Mouse (Mus musculus): Measurements from ENCODE around the gene Efcab11. TPM values are rescaled to one million over a fixed set of nuclear protein-coding genes. Genes with fewer than 3 reads are reported as not detected.

The Efcab11 gene
- polyA plus RNA-seq, 2 experiments: 6.4 to 8.3 TPM

- DNase-seq (ENCODE audit: low spot score) (no peak), ATAC-seq (ENCODE audit: low FRiP score, low read depth) (no peak)
- Histone ChIP-seq H3K4me1 (ENCODE audit: control insufficient read depth, insufficient read depth, low read length) (no peaks in the 10 kb centered on the region), H3K9ac (ENCODE audit: low read depth, low read length, severe bottlenecking) (no peak overlapping the region), H3K9me3 (ENCODE audit: control insufficient read depth, low read length) (no peaks in the 10 kb centered on the region), H3K27me3 (ENCODE audit: control insufficient read depth, insufficient read depth, low read length) (no peaks in the 10 kb centered on the region), H3K36me3 (ENCODE audit: control insufficient read depth, insufficient read depth, low read length) (no peaks in the 10 kb centered on the region), H3K4me2 (replicated peaks; ENCODE audit: low read depth, low read length, severe bottlenecking) (no peak overlapping the region), H3K4me3 (replicated peaks; ENCODE audit: low read length) (no peak overlapping the region), H3K27ac (replicated peaks; ENCODE audit: low read depth, low read length) (no peak overlapping the region)
- no peak for TF ChIP-seq POLR2A (IDR thresholded peaks at IDR 0.05; ENCODE audit: borderline replicate concordance, extremely low read depth, insufficient read depth, insufficient read length)
- 88% methylated on average over 3 of the region's 3 CpGs for WGBS
These were observed 114.6 kb downstream of the Efcab11 start for GRCm38 (mm10) chr12:99769626-99770025.

DNA sequence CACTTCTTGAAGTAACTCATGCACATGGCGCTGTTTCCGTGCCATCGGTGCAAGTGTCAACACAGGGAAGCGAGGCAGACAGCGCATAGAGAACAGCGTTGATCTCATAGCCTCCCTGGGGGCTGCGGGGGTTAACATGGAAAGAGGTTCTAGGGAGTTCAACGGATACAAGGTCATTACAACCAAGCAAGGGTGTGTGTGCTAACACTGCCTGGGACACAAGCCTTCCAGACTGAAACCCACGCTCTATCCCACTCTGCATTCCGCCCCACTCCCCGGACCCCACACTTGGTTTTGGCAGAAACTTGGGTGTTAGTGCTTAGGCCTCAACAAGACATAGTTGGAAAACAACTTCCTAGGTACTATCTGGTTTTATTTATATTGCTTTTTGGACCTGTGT lies 116.5 kb downstream of the Efcab11 start:
- 93% methylated on average over 11 of the region's 11 CpGs for WGBS
- no peaks in the 10 kb centered on the region for H3K9me3 ChIP-seq (ENCODE audit: control insufficient read depth, low read length)
- no peak overlapping the region for H3K4me3 ChIP-seq (replicated peaks; ENCODE audit: low read length)
- no peaks in the 10 kb centered on the region for H3K27me3 ChIP-seq (ENCODE audit: control insufficient read depth, insufficient read depth, low read length)
- no peak overlapping the region for H3K9ac ChIP-seq (ENCODE audit: low read depth, low read length, severe bottlenecking)
- H3K36me3 ChIP-seq (ENCODE audit: control insufficient read depth, insufficient read depth, low read length): no peaks in the 10 kb centered on the region
- DNase-seq (ENCODE audit: low spot score) (no peak), ATAC-seq (ENCODE audit: low FRiP score, low read depth) (no peak)
- no peak overlapping the region for H3K27ac ChIP-seq (replicated peaks; ENCODE audit: low read depth, low read length)
- no peak overlapping the region for H3K4me2 ChIP-seq (replicated peaks; ENCODE audit: low read depth, low read length, severe bottlenecking)
- no peak for TF ChIP-seq POLR2A (IDR thresholded peaks at IDR 0.05; ENCODE audit: borderline replicate concordance, extremely low read depth, insufficient read depth, insufficient read length)
- no peaks in the 10 kb centered on the region for H3K4me1 ChIP-seq (ENCODE audit: control insufficient read depth, insufficient read depth, low read length)

DNA sequence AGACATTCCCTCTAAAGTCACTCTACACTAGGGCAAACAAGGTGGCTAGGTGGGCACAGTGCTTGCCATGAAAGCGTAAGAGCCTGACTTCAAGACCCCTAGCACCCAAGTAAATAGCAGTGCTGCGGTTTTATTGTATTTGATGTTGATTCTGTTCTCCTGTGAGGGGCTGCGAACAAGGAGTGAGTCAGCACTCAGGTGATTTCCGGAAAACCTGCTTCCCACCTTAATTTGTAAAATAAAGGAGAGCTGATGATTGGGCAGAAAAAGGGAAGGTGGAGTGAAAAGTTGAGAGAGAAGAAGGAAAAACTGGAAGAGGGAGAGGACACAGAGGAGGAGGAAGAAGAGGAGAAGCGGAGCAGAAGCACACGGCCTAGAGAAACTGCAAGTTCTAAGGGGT lies 118.3 kb downstream of the Efcab11 start:
- Histone ChIP-seq H3K36me3 (ENCODE audit: control insufficient read depth, insufficient read depth, low read length) (no peaks in the 10 kb centered on the region), H3K9me3 (ENCODE audit: control insufficient read depth, low read length) (no peaks in the 10 kb centered on the region), H3K4me1 (ENCODE audit: control insufficient read depth, insufficient read depth, low read length) (no peaks in the 10 kb centered on the region), H3K9ac (ENCODE audit: low read depth, low read length, severe bottlenecking) (no peak overlapping the region), H3K4me2 (replicated peaks; ENCODE audit: low read depth, low read length, severe bottlenecking) (no peak overlapping the region), H3K4me3 (replicated peaks; ENCODE audit: low read length) (no peak overlapping the region), H3K27me3 (ENCODE audit: control insufficient read depth, insufficient read depth, low read length) (no peaks in the 10 kb centered on the region), H3K27ac (replicated peaks; ENCODE audit: low read depth, low read length) (no peak overlapping the region)
- DNase-seq (ENCODE audit: low spot score) (no peak), ATAC-seq (ENCODE audit: low FRiP score, low read depth) (no peak)
- TF ChIP-seq POLR2A (IDR thresholded peaks at IDR 0.05; ENCODE audit: borderline replicate concordance, extremely low read depth, insufficient read depth, insufficient read length): no peak
- 82% methylated on average over 6 of the region's 6 CpGs for WGBS

- no peak overlapping the region for H3K9ac ChIP-seq (ENCODE audit: low read depth, low read length, severe bottlenecking)
- no peak overlapping the region for H3K4me2 ChIP-seq (replicated peaks; ENCODE audit: low read depth, low read length, severe bottlenecking)
- WGBS: 90% methylated on average over 3 of the region's 3 CpGs
- H3K27ac ChIP-seq (replicated peaks; ENCODE audit: low read depth, low read length): no peak overlapping the region
- no peaks in the 10 kb centered on the region for H3K4me1 ChIP-seq (ENCODE audit: control insufficient read depth, insufficient read depth, low read length)
- TF ChIP-seq POLR2A (IDR thresholded peaks at IDR 0.05; ENCODE audit: borderline replicate concordance, extremely low read depth, insufficient read depth, insufficient read length): no peak
- no peak for DNase-seq (ENCODE audit: low spot score)
- H3K36me3 ChIP-seq (ENCODE audit: control insufficient read depth, insufficient read depth, low read length): no peaks in the 10 kb centered on the region
- ATAC-seq (ENCODE audit: low FRiP score, low read depth): no peak
- H3K4me3 ChIP-seq (replicated peaks; ENCODE audit: low read length): no peak overlapping the region
- no peaks in the 10 kb centered on the region for H3K27me3 ChIP-seq (ENCODE audit: control insufficient read depth, insufficient read depth, low read length)
- no peaks in the 10 kb centered on the region for H3K9me3 ChIP-seq (ENCODE audit: control insufficient read depth, low read length)
These were observed 120.2 kb downstream of the Efcab11 start for GRCm38 (mm10) chr12:99764053-99764452.

GRCm38 (mm10) chr12:99757754-99758526 lies 126.3 kb downstream of the Efcab11 start:
- H3K27me3 ChIP-seq (ENCODE audit: control insufficient read depth, insufficient read depth, low read length): no peaks in the 10 kb centered on the region
- 61% methylated on average over 15 of the region's 15 CpGs for WGBS
- H3K9ac ChIP-seq (ENCODE audit: low read depth, low read length, severe bottlenecking): 0 out of 2 replicates have a peak overlapping the region, but pooled peaks have one; percentile 4
- ATAC-seq (ENCODE audit: low FRiP score, low read depth): 0 out of 2 replicates have a peak, but pooled peaks have one; percentile 55
- TF ChIP-seq POLR2A (IDR thresholded peaks at IDR 0.05; ENCODE audit: borderline replicate concordance, extremely low read depth, insufficient read depth, insufficient read length): no peak
- peak overlapping the region; percentile 11; the same call in 1 of the 2 replicates for H3K4me2 ChIP-seq (replicated peaks; ENCODE audit: low read depth, low read length, severe bottlenecking)
- H3K9me3 ChIP-seq (ENCODE audit: control insufficient read depth, low read length): no peaks in the 10 kb centered on the region
- no peaks in the 10 kb centered on the region for H3K36me3 ChIP-seq (ENCODE audit: control insufficient read depth, insufficient read depth, low read length)
- H3K4me1 ChIP-seq (ENCODE audit: control insufficient read depth, insufficient read depth, low read length): peaks cover 20% of the 10 kb centered on the region; the same call in 1 of the 2 replicates
- DNase-seq (ENCODE audit: low spot score): no peak
- H3K27ac ChIP-seq (replicated peaks; ENCODE audit: low read depth, low read length): no peak overlapping the region
- no peak overlapping the region for H3K4me3 ChIP-seq (replicated peaks; ENCODE audit: low read length)
